Mouse (Mus musculus): ENCODE results near the gene Glcci1. TPM values are rescaled to one million over a fixed set of nuclear protein-coding genes. Genes with fewer than 3 reads are reported as not detected.

Glcci1 gene
- total and polyA plus RNA-seq, 3 experiments: 1.8 to 31.1 (median 7.9) TPM

GRCm38 (mm10) chr6:8583892-8584291, 74.5 kb downstream of the Glcci1 start:
- peak overlapping the region; percentile 65 to 72 for H3K4me3 ChIP-seq (ENCODE audit: control insufficient read depth in 1 of 2, insufficient read depth in 1 of 2, low read depth in 2 of 2, low read length in 2 of 2)
- H3K9me3 ChIP-seq (replicated peaks; ENCODE audit: insufficient read depth, low read length): no peaks in the 10 kb centered on the region
- H3K27ac ChIP-seq (ENCODE audit: control insufficient read depth, low read depth, low read length): peak overlapping the region; percentile 98
- peak overlapping the region; percentile 69 for H3K9ac ChIP-seq (ENCODE audit: control insufficient read depth, low read depth, low read length, poor library complexity, severe bottlenecking)
- no peaks in the 10 kb centered on the region for H3K79me2 ChIP-seq (ENCODE audit: control insufficient read depth, insufficient read depth, low read length, poor library complexity)
- H3K36me3 ChIP-seq (ENCODE audit: control insufficient read depth in 1 of 2, insufficient read depth in 2 of 2, low read length in 2 of 2): peaks cover 0 to 16% of the 10 kb centered on the region in 2 experiments; a peak in 3 of 4 replicates
- DNase-seq (ENCODE audit: low read depth, low spot score): peak; percentile 80
- peak; percentile 43; the same call in 1 of the 2 replicates for TF ChIP-seq RCOR1 (IDR thresholded peaks at IDR 0.05; ENCODE audit: low read depth, low read length)
- TF ChIP-seq MEF2A (IDR thresholded peaks at IDR 0.05; ENCODE audit: extremely low read depth, insufficient replicate concordance, low read depth, low read length, poor library complexity, severe bottlenecking): no peak
- TF ChIP-seq ZNF384 (IDR thresholded peaks at IDR 0.05; ENCODE audit: low read depth, low read length): no peak
- no peak for TF ChIP-seq POLR2AphosphoS5 (IDR thresholded peaks at IDR 0.05; ENCODE audit: borderline replicate concordance, low read depth, low read length)
- TF ChIP-seq CHD1 (IDR thresholded peaks at IDR 0.05; ENCODE audit: low read depth, low read length): no peak
- TF ChIP-seq GATA1 (IDR thresholded peaks at IDR 0.05; ENCODE audit: low read depth, low read length): peak; percentile 90
- no peak for TF ChIP-seq JUND (IDR thresholded peaks at IDR 0.05; ENCODE audit: low read depth, low read length)
- no peak for TF ChIP-seq E2F4 (IDR thresholded peaks at IDR 0.05; ENCODE audit: borderline replicate concordance, low read depth, low read length)
- peak; percentile 69 for TF ChIP-seq ETS1 (IDR thresholded peaks at IDR 0.05; ENCODE audit: low read depth, low read length)
- TF ChIP-seq ZKSCAN1 (IDR thresholded peaks at IDR 0.05; ENCODE audit: low read depth, low read length): no peak
- peak; percentile 81 to 84 for TF ChIP-seq EP300 (IDR thresholded peaks at IDR 0.05; ENCODE audit: low read depth in 1 of 2, low read length in 2 of 2)
- H3K27me3 ChIP-seq (ENCODE audit: control insufficient read depth in 1 of 2, insufficient read depth in 2 of 2, low read length in 2 of 2): no peaks in the 10 kb centered on the region
- H3K4me1 ChIP-seq (ENCODE audit: control insufficient read depth in 1 of 2, insufficient read depth in 2 of 2, low read length in 2 of 2): peaks cover 5 to 13% of the 10 kb centered on the region in 2 experiments

GRCm38 (mm10) chr6:8591665-8592064, 82.3 kb downstream of the Glcci1 start:
- Histone ChIP-seq H3K9me3 (replicated peaks; ENCODE audit: insufficient read depth, low read length) (no peaks in the 10 kb centered on the region), H3K36me3 (ENCODE audit: control insufficient read depth in 1 of 2, insufficient read depth in 2 of 2, low read length in 2 of 2) (no peaks in the 10 kb centered on the region), H3K79me2 (ENCODE audit: control insufficient read depth, insufficient read depth, low read length, poor library complexity) (no peaks in the 10 kb centered on the region), H3K27ac (ENCODE audit: control insufficient read depth, low read depth, low read length) (no peak overlapping the region), H3K4me3 (ENCODE audit: control insufficient read depth in 1 of 2, insufficient read depth in 1 of 2, low read depth in 2 of 2, low read length in 2 of 2) (no peak overlapping the region), H3K4me1 (ENCODE audit: control insufficient read depth in 1 of 2, insufficient read depth in 2 of 2, low read length in 2 of 2) (no peaks in the 10 kb centered on the region), H3K9ac (ENCODE audit: control insufficient read depth, low read depth, low read length, poor library complexity, severe bottlenecking) (no peak overlapping the region), H3K27me3 (ENCODE audit: control insufficient read depth in 1 of 2, insufficient read depth in 2 of 2, low read length in 2 of 2) (no peaks in the 10 kb centered on the region)
- DNase-seq (ENCODE audit: low read depth, low spot score): no peak
- no peak for TF ChIP-seq ZC3H11A (IDR thresholded peaks at IDR 0.05; ENCODE audit: low read depth, low read length)
- no peak for TF ChIP-seq MEF2A (IDR thresholded peaks at IDR 0.05; ENCODE audit: extremely low read depth, insufficient replicate concordance, low read depth, low read length, poor library complexity, severe bottlenecking)
- no peak for TF ChIP-seq ZNF384 (IDR thresholded peaks at IDR 0.05; ENCODE audit: low read depth, low read length)
- TF ChIP-seq NELFE (IDR thresholded peaks at IDR 0.05; ENCODE audit: low read depth, low read length): no peak
- TF ChIP-seq KAT2A (conservative IDR thresholded peaks at IDR 0.05; ENCODE audit: low read depth, low read length): no peak
- no peak for TF ChIP-seq POLR2AphosphoS5 (IDR thresholded peaks at IDR 0.05; ENCODE audit: borderline replicate concordance, low read depth, low read length)
- TF ChIP-seq POLR2A (IDR thresholded peaks at IDR 0.05; ENCODE audit: control insufficient read depth in 1 of 2, insufficient read depth in 1 of 2, low read depth in 1 of 2, low read length in 2 of 2, poor library complexity in 1 of 2): no peak
- no peak for TF ChIP-seq MAZ (IDR thresholded peaks at IDR 0.05; ENCODE audit: low read depth, low read length)
- no peak for TF ChIP-seq SIN3A (IDR thresholded peaks at IDR 0.05; ENCODE audit: low read length)
- no peak for TF ChIP-seq ETS1 (IDR thresholded peaks at IDR 0.05; ENCODE audit: low read depth, low read length)
- TF ChIP-seq MXI1 (IDR thresholded peaks at IDR 0.05; ENCODE audit: low read depth, low read length): no peak
- no peak for TF ChIP-seq RCOR1 (IDR thresholded peaks at IDR 0.05; ENCODE audit: low read depth, low read length)
- TF ChIP-seq ELF1 (IDR thresholded peaks at IDR 0.05; ENCODE audit: low read depth, low read length): no peak
- TF ChIP-seq HCFC1 (IDR thresholded peaks at IDR 0.05; ENCODE audit: low read depth, low read length): no peak

Data from MEL (cell line).